Mouse (Mus musculus) forebrain, embryonic 16.5 days (tissue): ENCODE measurements around the gene Slc7a10. TPM values are rescaled to one million over a fixed set of nuclear protein-coding genes. Genes with fewer than 3 reads are reported as not detected.

Source experiments
- ATAC-seq: fragments of 200-750 bp; cut with Nextera tagmentation; 2 replicates; pipeline ENCODE4 v1.8.0; 2017; ENCODE audit warnings: mild to moderate bottlenecking, moderate library complexity
- H3K27ac ChIP-seq: fragments of 300-500 bp; sonication (generic); 2 replicates; pipeline ENCODE4 v1.5.1; 2014; ENCODE audit warnings: low read length, control low read depth
- H3K27me3 ChIP-seq: fragments of 300-500 bp; sonication (generic); replicated peaks from 2 replicates; pipeline ENCODE4 v1.6.1; 2014; ENCODE audit warnings: low read length; ENCODE audit not compliant: control insufficient read depth, insufficient read depth
- H3K36me3 ChIP-seq: fragments of 300-500 bp; sonication (generic); 2 replicates; pipeline ENCODE4 v1.6.1; 2014; ENCODE audit not compliant: control insufficient read depth, insufficient read depth
- H3K4me1 ChIP-seq: fragments of 300-500 bp; sonication (generic); replicated peaks from 2 replicates; pipeline ENCODE4 v1.6.1; 2014; ENCODE audit warnings: low read length; ENCODE audit not compliant: control insufficient read depth, insufficient read depth
- H3K4me2 ChIP-seq: fragments of 300-500 bp; sonication (generic); 2 replicates; pipeline ENCODE4 v1.6.1; 2014; ENCODE audit warnings: mild to moderate bottlenecking, low read length, control low read depth
- H3K4me3 ChIP-seq: fragments of 300-500 bp; sonication (generic); replicated peaks from 2 replicates; pipeline ENCODE4 v1.5.1; 2014; ENCODE audit warnings: mild to moderate bottlenecking, low read length, control low read depth
- H3K9ac ChIP-seq: fragments of 300-500 bp; sonication (generic); replicated peaks from 2 replicates; pipeline ENCODE4 v1.6.1; 2014; ENCODE audit warnings: low read depth, low read length, control low read depth
- H3K9me3 ChIP-seq: fragments of 300-500 bp; sonication (generic); 2 replicates; pipeline ENCODE4 v1.6.1; 2016; ENCODE audit warnings: low read length; ENCODE audit not compliant: control insufficient read depth
- WGBS: fragments of 180-500 bp; shearing (Covaris S2); extraction: QIAGEN DNeasy Blood & Tissue Kit; methylation state at CpG from one replicate; pipeline ENCODE4 v1.1.7; 2014; 5-methylcytosine and 5-hydroxymethylcytosine counted together
- polyA plus RNA-seq: library from polyadenylated mRNA; unstranded; fragments of >200 nt; fragmentation: Nextera tagmentation; extraction: Ambion mirVana; gene quantifications from 2 replicates; pipeline ENCODE4 v1.2.1, GENCODE M21; 2015

The Slc7a10 gene
- polyA plus RNA-seq, 1 experiment from 2014 or later, result 6.3 TPM

DNA sequence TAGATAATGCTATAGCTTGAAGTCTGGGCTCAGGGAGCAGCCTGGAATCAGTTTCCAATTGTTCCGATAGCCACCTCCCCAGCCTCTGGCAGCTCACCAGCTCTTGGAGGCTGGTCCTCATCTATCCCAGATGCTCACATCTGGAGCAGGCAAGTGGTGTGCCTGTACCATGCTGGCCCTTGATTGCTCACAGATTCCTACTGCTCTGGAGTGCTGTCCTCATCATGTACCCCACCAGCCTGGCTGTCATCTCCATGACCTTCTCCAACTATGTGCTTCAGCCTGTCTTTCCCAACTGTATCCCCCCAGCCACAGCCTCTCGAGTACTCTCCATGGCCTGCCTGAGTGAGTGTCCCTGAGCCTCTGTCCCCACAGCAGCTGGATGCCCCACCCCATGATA lies 10.8 kb downstream of the Slc7a10 start:
- 71% methylated on average over 2 of the region's 2 CpGs for WGBS
- Histone ChIP-seq H3K36me3 (peaks cover 29% of the 10 kb centered on the region), H3K4me3 (no peak overlapping the region), H3K27ac (no peak overlapping the region), H3K4me2 (no peak overlapping the region), H3K9me3 (no peaks in the 10 kb centered on the region), H3K9ac (no peak overlapping the region), H3K27me3 (no peaks in the 10 kb centered on the region), H3K4me1 (no peaks in the 10 kb centered on the region)
- no peak for ATAC-seq

GRCm38 (mm10) chr7:35198981-35199754 lies 13.0 kb downstream of the Slc7a10 start:
- no peaks in the 10 kb centered on the region for H3K4me1 ChIP-seq
- H3K9ac ChIP-seq, result no peak overlapping the region
- no peaks in the 10 kb centered on the region for H3K9me3 ChIP-seq
- no peak overlapping the region for H3K4me2 ChIP-seq
- no peaks in the 10 kb centered on the region for H3K27me3 ChIP-seq
- WGBS, result 95% methylated on average over 12 of the region's 12 CpGs
- H3K36me3 ChIP-seq, result peaks cover 44% of the 10 kb centered on the region
- H3K4me3 ChIP-seq, result no peak overlapping the region
- no peak for ATAC-seq
- H3K27ac ChIP-seq, result no peak overlapping the region

DNA sequence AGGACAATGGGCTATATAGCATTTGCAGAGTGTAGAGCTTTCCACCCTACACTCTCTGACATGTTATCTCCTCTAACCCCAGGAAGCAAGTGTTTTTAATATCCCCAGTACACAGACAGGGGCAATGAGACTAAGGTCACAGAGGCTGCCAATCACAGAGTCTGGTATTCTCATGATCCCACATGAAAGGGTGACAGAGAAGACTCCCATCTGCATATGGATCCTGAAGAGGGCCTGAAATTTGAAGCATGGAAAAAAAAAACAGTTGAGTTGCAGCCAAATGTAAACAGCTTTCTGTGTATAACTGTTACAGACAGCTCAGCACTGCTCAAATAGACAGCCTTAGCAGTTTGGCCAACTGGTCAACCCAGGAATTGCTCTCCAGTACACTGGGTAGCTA lies 13.6 kb downstream of the Slc7a10 start:
- no peak overlapping the region for H3K4me3 ChIP-seq
- H3K27ac ChIP-seq, result no peak overlapping the region
- H3K4me1 ChIP-seq, result no peaks in the 10 kb centered on the region
- ATAC-seq, result no peak
- H3K9ac ChIP-seq, result no peak overlapping the region
- no peaks in the 10 kb centered on the region for H3K9me3 ChIP-seq
- no peak overlapping the region for H3K4me2 ChIP-seq
- peaks cover 48% of the 10 kb centered on the region for H3K36me3 ChIP-seq
- H3K27me3 ChIP-seq, result no peaks in the 10 kb centered on the region

- Histone ChIP-seq H3K9me3 (no peaks in the 10 kb centered on the region), H3K4me2 (no peak overlapping the region), H3K4me1 (peaks cover 18% of the 10 kb centered on the region), H3K36me3 (peaks cover 21% of the 10 kb centered on the region), H3K27ac (no peak overlapping the region), H3K9ac (no peak overlapping the region), H3K27me3 (no peaks in the 10 kb centered on the region), H3K4me3 (no peak overlapping the region)
- WGBS, result 98% methylated on average over 4 of the region's 4 CpGs
- ATAC-seq, result no peak
These were observed 25.6 kb downstream of the Slc7a10 start for GRCm38 (mm10) chr7:35211791-35212190.

GRCm38 (mm10) chr7:35214442-35215222 lies 28.4 kb downstream of the Slc7a10 start:
- Histone ChIP-seq H3K4me3 (peak overlapping the region; percentile 90), H3K4me2 (peak overlapping the region; percentile 55), H3K27me3 (no peaks in the 10 kb centered on the region), H3K4me1 (peaks cover 18% of the 10 kb centered on the region), H3K9ac (peak overlapping the region; percentile 96), H3K9me3 (no peaks in the 10 kb centered on the region), H3K36me3 (peaks cover 13% of the 10 kb centered on the region), H3K27ac (peak overlapping the region; percentile 87)
- peak; percentile 57 for ATAC-seq
- 0% methylated on average over 62 of the region's 79 CpGs for WGBS

DNA sequence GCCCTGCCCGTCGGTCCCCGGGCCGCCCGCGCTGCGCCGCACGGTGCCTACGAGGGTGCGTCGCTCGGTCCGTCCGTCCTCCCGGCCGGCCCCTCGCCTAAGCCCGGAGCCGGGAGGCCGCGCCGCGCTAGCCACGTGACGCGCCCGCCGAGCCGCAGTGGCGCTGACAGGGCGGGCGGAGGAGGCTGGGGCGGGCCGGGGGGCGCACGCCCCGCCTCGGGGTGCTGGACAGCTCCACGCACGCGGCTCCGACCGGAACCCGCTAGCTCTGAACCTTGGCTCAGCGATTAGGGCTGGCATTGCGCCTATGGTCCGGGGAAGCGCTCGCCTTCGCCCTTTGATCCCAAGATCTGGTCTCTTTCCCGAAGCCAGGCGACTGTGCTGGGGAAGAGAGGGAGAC lies 29.0 kb downstream of the Slc7a10 start, which contains the start of gene Lrp3:
Gene Lrp3, minus strand, starts transcription at position 274 of the 400 bp plus-strand sequence.
- H3K4me3 ChIP-seq, result peak within 1 kb of the TSS; percentile 90
- H3K4me1 ChIP-seq, result peaks cover 18% of the 10 kb centered on the region
- peaks cover 13% of the 10 kb centered on the region for H3K36me3 ChIP-seq
- peak; percentile 89 for ATAC-seq
- no peaks in the 10 kb centered on the region for H3K27me3 ChIP-seq
- H3K27ac ChIP-seq, result peak within 1 kb of the TSS; percentile 87
- under 1% methylated on average over 46 of the region's 53 CpGs for WGBS
- H3K9ac ChIP-seq, result peak within 1 kb of the TSS; percentile 96
- no peaks in the 10 kb centered on the region for H3K9me3 ChIP-seq
- peak within 1 kb of the TSS; percentile 55 for H3K4me2 ChIP-seq

- no peak for ATAC-seq
- H3K4me2 ChIP-seq, result peak overlapping the region; percentile 55
- H3K4me3 ChIP-seq, result peak overlapping the region; percentile 90
- 36% methylated on average over 5 of the region's 5 CpGs for WGBS
- no peaks in the 10 kb centered on the region for H3K9me3 ChIP-seq
- H3K9ac ChIP-seq, result peak overlapping the region; percentile 96
- no peaks in the 10 kb centered on the region for H3K27me3 ChIP-seq
- H3K36me3 ChIP-seq, result peaks cover 10% of the 10 kb centered on the region
- peaks cover 18% of the 10 kb centered on the region for H3K4me1 ChIP-seq
- H3K27ac ChIP-seq, result peak overlapping the region; percentile 87
These were observed 29.5 kb downstream of the Slc7a10 start for GRCm38 (mm10) chr7:35215731-35216130.

- ATAC-seq, result no peak
- 79% methylated on average over 9 of the region's 9 CpGs for WGBS
These were observed 34.6 kb downstream of the Slc7a10 start for GRCm38 (mm10) chr7:35220694-35221365.

GRCm38 (mm10) chr7:35230333-35230732 lies 44.1 kb downstream of the Slc7a10 start:
- Histone ChIP-seq H3K4me3 (no peak overlapping the region), H3K4me2 (no peak overlapping the region), H3K9me3 (peaks cover 2% of the 10 kb centered on the region; the same call in 1 of the 2 replicates), H3K27me3 (no peaks in the 10 kb centered on the region), H3K27ac (no peak overlapping the region), H3K4me1 (peaks cover 3% of the 10 kb centered on the region), H3K36me3 (no peaks in the 10 kb centered on the region), H3K9ac (no peak overlapping the region)
- no peak for ATAC-seq
- 72% methylated on average over 3 of the region's 3 CpGs for WGBS

More at GRCm38 (mm10) chr7:35220694-35221365, 34.6 kb downstream of the Slc7a10 start:
- H3K4me3 ChIP-seq, result no peak overlapping the region
- peaks cover under 1% of the 10 kb centered on the region; the same call in 1 of the 2 replicates for H3K4me1 ChIP-seq
- no peak overlapping the region for H3K4me2 ChIP-seq
- H3K36me3 ChIP-seq, result no peaks in the 10 kb centered on the region
- H3K27ac ChIP-seq, result no peak overlapping the region
- no peak overlapping the region for H3K9ac ChIP-seq
- no peaks in the 10 kb centered on the region for H3K27me3 ChIP-seq
- no peaks in the 10 kb centered on the region for H3K9me3 ChIP-seq
